Mouse (Mus musculus): ENCODE data around the gene Htr1f. TPM values are rescaled to one million over a fixed set of nuclear protein-coding genes. Genes with fewer than 3 reads are reported as not detected.

Htr1f gene
- total RNA-seq (2023): not detected

DNA sequence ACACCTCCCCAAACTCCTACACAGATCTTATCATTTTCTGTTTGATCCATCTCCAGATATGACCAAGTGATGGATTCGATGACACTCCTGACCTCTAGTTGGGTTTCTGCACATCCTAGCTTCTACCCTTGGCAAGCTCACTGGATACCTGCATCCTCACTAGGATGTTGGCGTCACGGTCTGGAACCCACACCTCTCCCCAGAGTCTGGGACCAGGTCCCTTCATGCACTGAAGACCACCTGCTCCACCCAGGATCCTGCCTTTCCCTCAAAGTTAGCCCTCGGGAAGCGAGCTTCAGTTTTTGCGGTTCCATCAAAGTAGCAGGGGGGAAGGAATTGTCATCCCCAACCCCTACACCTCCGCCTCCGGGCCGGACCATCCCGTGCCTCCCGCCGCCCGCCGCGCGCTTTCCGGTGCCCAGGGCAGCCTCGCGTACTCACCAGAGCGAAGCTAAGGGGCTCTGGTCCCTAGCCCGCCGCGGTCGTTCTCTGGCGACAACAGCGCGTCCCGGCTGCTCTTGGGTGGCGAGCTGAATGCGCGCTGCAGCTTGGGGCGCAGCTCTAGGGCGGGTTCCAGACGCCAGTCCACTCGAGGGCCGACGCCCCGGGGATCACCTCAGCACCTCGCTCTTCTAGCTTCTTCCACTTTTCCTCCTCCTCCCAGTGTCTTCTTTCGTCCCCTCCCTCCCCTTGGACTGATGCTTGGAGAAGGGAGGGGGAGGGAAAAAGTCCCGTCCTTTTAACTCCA is at the start of gene Htr1f:
Htr1f (minus strand) TSS at position 671 of the 748 bp plus-strand sequence.

